ENCODE assay signal across 8 mouse cellular contexts in the genomic region with DNA sequence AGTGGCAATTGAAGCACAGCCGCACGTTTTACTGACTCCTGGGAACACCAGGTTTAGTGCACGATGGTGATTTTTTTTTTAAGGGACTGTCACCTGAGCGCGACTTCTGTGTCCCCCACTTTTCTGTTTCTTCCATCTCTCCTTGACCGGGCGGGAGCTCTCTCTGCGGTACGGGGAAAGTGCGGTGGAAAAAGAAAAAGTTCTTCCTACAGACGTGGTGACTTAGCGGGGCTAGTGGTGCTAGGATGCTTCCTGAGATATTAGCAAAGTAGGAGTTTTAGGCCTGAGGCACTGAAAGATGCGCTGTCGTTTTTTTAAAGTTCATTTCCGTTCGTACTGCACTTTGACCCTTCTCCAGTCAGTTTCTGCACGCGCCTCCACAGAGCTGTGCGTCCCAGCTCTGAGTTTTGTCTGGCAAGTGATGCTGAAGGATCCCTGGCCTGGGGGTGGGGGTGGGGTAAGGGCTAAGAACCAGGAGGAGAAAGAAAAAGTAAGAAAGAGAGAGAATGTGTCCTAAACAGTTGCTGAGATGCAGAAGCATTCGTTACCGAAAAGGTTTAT. TPM values are rescaled to one million over a fixed set of nuclear protein-coding genes. Genes with fewer than 3 reads are reported as not detected.
A peak's percentile ranks its signal among the peaks of the same experiment; 100 is the strongest.
DNase-seq lines count a peak whose midpoint lies in the region; ATAC-seq and TF ChIP-seq lines count a peak whose summit lies in the region.

No protein-coding gene starts in this region.

- peaks cover 54% of the 10 kb centered on the region for H3K27me3 ChIP-seq in heart, embryonic 10.5 days (ENCODE audit: insufficient read depth, poor library complexity, severe bottlenecking)
- peaks cover 14% of the 10 kb centered on the region for H3K27me3 ChIP-seq in heart, adult 2 months (ENCODE audit: control insufficient read depth, insufficient read depth, low read length)
- H3K27me3 ChIP-seq in hindbrain, embryonic 14.5 days (ENCODE audit: control insufficient read depth, insufficient read depth, low read length): peaks cover 70% of the 10 kb centered on the region
- peaks cover 62% of the 10 kb centered on the region for H3K27me3 ChIP-seq in midbrain, embryonic 13.5 days

- no peak overlapping the region for H3K9ac ChIP-seq in heart, adult 2 months (ENCODE audit: low read depth, low read length)
- no peak overlapping the region for H3K9ac ChIP-seq in hindbrain, embryonic 14.5 days
- peak overlapping the region; percentile 60; the same call in 1 of the 2 replicates for H3K9ac ChIP-seq in midbrain, embryonic 13.5 days (replicated peaks)

- no peak for TF ChIP-seq EP300 in heart, adult 2 months (IDR thresholded peaks at IDR 0.05; ENCODE audit: insufficient read depth, low read depth, low read length)

- peak overlapping the region; percentile 81 for H3K4me2 ChIP-seq in hindbrain, embryonic 14.5 days (replicated peaks)
- peak overlapping the region; percentile 94 for H3K4me2 ChIP-seq in midbrain, embryonic 13.5 days (replicated peaks)

- no peaks in the 10 kb centered on the region for H3K9me3 ChIP-seq in heart, embryonic 10.5 days
- no peaks in the 10 kb centered on the region for H3K9me3 ChIP-seq in hindbrain, embryonic 14.5 days (ENCODE audit: control insufficient read depth, low read length)
- no peaks in the 10 kb centered on the region for H3K9me3 ChIP-seq in midbrain, embryonic 13.5 days

- ATAC-seq in hindbrain, embryonic 14.5 days (ENCODE audit: low FRiP score): no peak
- ATAC-seq in midbrain, embryonic 13.5 days: no peak
- no peak for ATAC-seq in monocyte, adult 5-6 weeks (replicated peaks; ENCODE audit: insufficient number of reproducible peaks, low FRiP score, low TSS enrichment, poor library complexity, severe bottlenecking)

- no peaks in the 10 kb centered on the region for H3K79me2 ChIP-seq in heart, adult 2 months (replicated peaks; ENCODE audit: control insufficient read depth, insufficient read depth, low read length)

- peak overlapping the region; percentile 55 for H3K4me3 ChIP-seq in heart, embryonic 10.5 days
- H3K4me3 ChIP-seq in heart, adult 2 months: no peak overlapping the region
- H3K4me3 ChIP-seq in cortical plate, adult 2 months (ENCODE audit: insufficient read depth, low read length): 0 out of 2 replicates have a peak overlapping the region, but pooled peaks have one; percentile 28
- peak overlapping the region; percentile 38 for H3K4me3 ChIP-seq in hindbrain, embryonic 14.5 days (replicated peaks; ENCODE audit: low read length)
- peak overlapping the region; percentile 47 for H3K4me3 ChIP-seq in midbrain, embryonic 13.5 days (replicated peaks)

- peaks cover 20% of the 10 kb centered on the region for H3K4me1 ChIP-seq in heart, embryonic 10.5 days
- H3K4me1 ChIP-seq in heart, adult 2 months (ENCODE audit: control insufficient read depth, insufficient read depth, low read length): no peaks in the 10 kb centered on the region
- H3K4me1 ChIP-seq in cortical plate, adult 2 months (ENCODE audit: control insufficient read depth, insufficient read depth, low read length): 0 out of 2 replicates have a peak, but pooled peaks cover 1% of the 10 kb centered on the region
- H3K4me1 ChIP-seq in hindbrain, embryonic 14.5 days (replicated peaks; ENCODE audit: control insufficient read depth, insufficient read depth, low read length): peaks cover 16% of the 10 kb centered on the region
- H3K4me1 ChIP-seq in midbrain, embryonic 13.5 days (replicated peaks): peaks cover 22% of the 10 kb centered on the region

- WGBS in heart, embryonic 10.5 days: 3% methylated on average over 21 of the region's 21 CpGs
- 11% methylated on average over 21 of the region's 21 CpGs for WGBS in heart, adult 2 months
- WGBS in hindbrain, embryonic 14.5 days: 2% methylated on average over 21 of the region's 21 CpGs
- 2% methylated on average over 21 of the region's 21 CpGs for WGBS in midbrain, embryonic 13.5 days

- DNase-seq in heart, embryonic 10.5 days (ENCODE audit: low spot score): no peak
- no peak for DNase-seq in heart, adult 2 months
- no peak for DNase-seq in hindbrain, embryonic 14.5 days (ENCODE audit: low spot score)
- no peak for DNase-seq in ovary, postnatal 10 days (ENCODE audit: low spot score)
- DNase-seq in spleen, postnatal 14 days (ENCODE audit: low spot score in 2 of 2): no peak

- no peak overlapping the region for H3K27ac ChIP-seq in heart, embryonic 10.5 days
- no peak overlapping the region for H3K27ac ChIP-seq in heart, adult 2 months
- no peak overlapping the region for H3K27ac ChIP-seq in cortical plate, adult 2 months (ENCODE audit: insufficient read depth, low read length)
- no peak overlapping the region for H3K27ac ChIP-seq in hindbrain, embryonic 14.5 days
- H3K27ac ChIP-seq in midbrain, embryonic 13.5 days: no peak overlapping the region

- TF ChIP-seq CTCF in heart, adult 2 months (IDR thresholded peaks at IDR 0.05): no peak
- TF ChIP-seq CTCF in cortical plate, adult 2 months (IDR thresholded peaks at IDR 0.05; ENCODE audit: extremely low read depth, insufficient read depth, low read length): no peak

- no peaks in the 10 kb centered on the region for H3K36me3 ChIP-seq in heart, embryonic 10.5 days
- no peaks in the 10 kb centered on the region for H3K36me3 ChIP-seq in heart, adult 2 months (ENCODE audit: control insufficient read depth, insufficient read depth, low read length)
- no peaks in the 10 kb centered on the region for H3K36me3 ChIP-seq in hindbrain, embryonic 14.5 days (replicated peaks; ENCODE audit: control insufficient read depth, insufficient read depth)
- H3K36me3 ChIP-seq in midbrain, embryonic 13.5 days: no peaks in the 10 kb centered on the region

- TF ChIP-seq POLR2A in heart, adult 2 months (IDR thresholded peaks at IDR 0.05; ENCODE audit: insufficient read depth, low read depth, low read length): no peak
- TF ChIP-seq POLR2A in cortical plate, adult 2 months (IDR thresholded peaks at IDR 0.05; ENCODE audit: extremely low read depth, insufficient read depth, low read length): no peak

- intact Hi-C loops in heart, adult 2 months (cut with DNase I): no loop called here

RNA-seq across cellular contexts. Expression of gene Wnt16, which starts 1.5 kb away (rescaled TPM):
- polyA plus RNA-seq in heart, embryonic 10.5 days (2016; fragmentation: Nextera tagmentation; extraction: Ambion mirVana): 0.09 and 0.69 TPM in 2 replicates
- total RNA-seq in heart, adult 2 months (2021): under 1 TPM; 0.70 to 0.80 TPM
- 0.49 and 0.59 TPM in 2 replicates for polyA plus RNA-seq in heart, adult 2 months (2012; rRNA removed)
- polyA plus RNA-seq in cortical plate, adult 2 months (2012; rRNA removed): 0.67 and 0.96 TPM in 2 replicates
- 0.16 and 0.90 TPM in 2 replicates for polyA plus RNA-seq in hindbrain, embryonic 14.5 days (2014; fragmentation: Nextera tagmentation; extraction: Ambion mirVana)
- polyA plus RNA-seq in midbrain, embryonic 13.5 days (2015; fragmentation: Nextera tagmentation; extraction: Ambion mirVana): 0.41 TPM in 1 of 2 replicates, not detected in the other
- total RNA-seq in monocyte, adult 5-6 weeks (2017): not detected in 3 replicates
